Mouse (Mus musculus) liver, adult 2 months (tissue): ENCODE measurements around the gene Igfbp7.

Experiments used
- CTCF ChIP-seq: fragments of 200-500 bp; IDR thresholded peaks from 2 replicates; pipeline ENCODE4 v1.5.1; 2011; ENCODE audit warnings: low read depth, low read length, control low read depth
- POLR2A ChIP-seq: fragments of 200-500 bp; IDR thresholded peaks from 2 replicates; pipeline ENCODE4 v1.6.1; 2011; ENCODE audit warnings: low read length, control low read depth; ENCODE audit not compliant: insufficient read depth; ENCODE audit errors: extremely low read depth

DNA sequence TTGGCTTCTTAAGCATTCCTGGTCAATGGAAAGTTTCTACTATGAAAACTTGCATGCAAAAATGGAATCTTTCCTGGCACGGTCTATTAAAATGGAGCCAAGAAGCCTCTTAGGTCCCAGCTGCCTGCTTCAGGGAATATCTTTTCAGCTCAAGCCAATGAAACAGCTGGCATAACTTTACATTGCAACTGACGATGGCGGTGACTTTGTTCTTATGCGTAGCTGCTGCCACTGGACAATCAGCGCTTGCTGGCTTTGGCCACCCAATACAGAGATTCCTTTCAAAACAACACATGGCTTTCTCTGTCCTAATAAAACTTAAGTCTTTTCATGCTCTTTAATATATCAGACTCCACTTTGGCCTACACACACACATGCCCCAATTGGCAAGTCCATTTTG is 20.1 kb upstream of the Igfbp7 start:
- TF ChIP-seq CTCF (no peak), POLR2A (no peak)
